Mouse (Mus musculus) midbrain, embryonic 10.5 days (tissue): ENCODE data around the gene Max. TPM values are rescaled to one million over a fixed set of nuclear protein-coding genes. Genes with fewer than 3 reads are reported as not detected.
A peak's percentile ranks its signal among the peaks of the same experiment; 100 is the strongest.

ENCODE experiments used
- DNase-seq: peaks from one replicate; pipeline ENCODE4 v3.0.0-alpha.2; 2017; ENCODE audit warnings: low spot score
- H3K27ac ChIP-seq: fragments of 300-500 bp; sonication (generic); replicated peaks from 2 replicates; pipeline ENCODE4 v1.5.1; 2016; ENCODE audit warnings: mild to moderate bottlenecking
- H3K27me3 ChIP-seq: fragments of 300-500 bp; sonication (generic); 2 replicates; pipeline ENCODE4 v1.6.1; 2016; ENCODE audit warnings: low read depth, mild to moderate bottlenecking; ENCODE audit not compliant: poor library complexity, severe bottlenecking
- H3K36me3 ChIP-seq: fragments of 300-500 bp; sonication (generic); 2 replicates; pipeline ENCODE4 v1.6.1; 2016; ENCODE audit warnings: mild to moderate bottlenecking, moderate library complexity
- H3K4me1 ChIP-seq: fragments of 300-500 bp; sonication (generic); 2 replicates; pipeline ENCODE4 v1.6.1; 2016
- H3K4me3 ChIP-seq: fragments of 300-500 bp; sonication (generic); 2 replicates; pipeline ENCODE4 v1.5.1; 2016; ENCODE audit warnings: mild to moderate bottlenecking, moderate library complexity
- H3K9me3 ChIP-seq: fragments of 300-500 bp; sonication (generic); replicated peaks from 2 replicates; pipeline ENCODE4 v1.6.1; 2016; ENCODE audit warnings: mild to moderate bottlenecking
- WGBS: fragments of 180-500 bp; shearing (Covaris S2); methylation state at CpG from one replicate; pipeline ENCODE4 v1.1.7; 2016; 5-methylcytosine and 5-hydroxymethylcytosine counted together
- polyA plus RNA-seq: library from polyadenylated mRNA; unstranded; fragments of >200 nt; fragmentation: Nextera tagmentation; extraction: Ambion mirVana; gene quantifications from 2 replicates; pipeline ENCODE4 v1.2.1, GENCODE M21; 2016

The Max gene
- polyA plus RNA-seq, 1 experiment from 2014 or later: 11.3 TPM

- no peaks in the 10 kb centered on the region for H3K27me3 ChIP-seq
- H3K27ac ChIP-seq: no peak overlapping the region
These were observed 17.5 kb upstream of the Max start for GRCm38 (mm10) chr12:76979530-76979929.

GRCm38 (mm10) chr12:76972669-76973068 is 10.7 kb upstream of the Max start:
- 88% methylated on average over 10 of the region's 10 CpGs for WGBS
- Histone ChIP-seq H3K36me3 (no peaks in the 10 kb centered on the region), H3K27ac (no peak overlapping the region), H3K4me1 (no peaks in the 10 kb centered on the region), H3K4me3 (no peak overlapping the region), H3K27me3 (no peaks in the 10 kb centered on the region), H3K9me3 (no peaks in the 10 kb centered on the region; the same call in 1 of the 2 replicates)
- no peak for DNase-seq

More at GRCm38 (mm10) chr12:76979530-76979929, 17.5 kb upstream of the Max start:
- 89% methylated on average over 3 of the region's 3 CpGs for WGBS
- no peaks in the 10 kb centered on the region for H3K36me3 ChIP-seq
- no peak for DNase-seq
- H3K4me1 ChIP-seq: no peaks in the 10 kb centered on the region
- no peaks in the 10 kb centered on the region; the same call in 1 of the 2 replicates for H3K9me3 ChIP-seq
- no peak overlapping the region for H3K4me3 ChIP-seq

- no peaks in the 10 kb centered on the region for H3K36me3 ChIP-seq
- WGBS: 93% methylated on average over 11 of the region's 11 CpGs
- H3K4me3 ChIP-seq: no peak overlapping the region
- H3K9me3 ChIP-seq: no peaks in the 10 kb centered on the region; the same call in 1 of the 2 replicates
- H3K4me1 ChIP-seq: no peaks in the 10 kb centered on the region
- no peak for DNase-seq
- no peaks in the 10 kb centered on the region for H3K27me3 ChIP-seq
- H3K27ac ChIP-seq: no peak overlapping the region
These were observed 10.2 kb upstream of the Max start for GRCm38 (mm10) chr12:76972241-76972640.

- no peaks in the 10 kb centered on the region for H3K4me1 ChIP-seq
- no peak for DNase-seq
- no peaks in the 10 kb centered on the region; the same call in 1 of the 2 replicates for H3K9me3 ChIP-seq
- H3K27me3 ChIP-seq: no peaks in the 10 kb centered on the region
- no peaks in the 10 kb centered on the region for H3K36me3 ChIP-seq
- 89% methylated on average over 7 of the region's 7 CpGs for WGBS
- no peak overlapping the region for H3K27ac ChIP-seq
- H3K4me3 ChIP-seq: no peak overlapping the region
These were observed 9.7 kb upstream of the Max start for GRCm38 (mm10) chr12:76971642-76972221.

GRCm38 (mm10) chr12:76965876-76966275 is 3.9 kb upstream of the Max start:
- DNase-seq: peak; percentile 26

GRCm38 (mm10) chr12:76965089-76965488 is 3.1 kb upstream of the Max start:
- Histone ChIP-seq H3K4me3 (no peak overlapping the region), H3K27ac (no peak overlapping the region), H3K9me3 (no peaks in the 10 kb centered on the region), H3K27me3 (no peaks in the 10 kb centered on the region), H3K4me1 (peaks cover 33% of the 10 kb centered on the region), H3K36me3 (peaks cover 4% of the 10 kb centered on the region)
- DNase-seq: no peak
- WGBS: 15% methylated on average over 5 of the region's 5 CpGs

More at GRCm38 (mm10) chr12:76965876-76966275, 3.9 kb upstream of the Max start:
- H3K27ac ChIP-seq: peak overlapping the region; percentile 65; the same call in 1 of the 2 replicates
- H3K9me3 ChIP-seq: no peaks in the 10 kb centered on the region
- H3K4me3 ChIP-seq: peak overlapping the region; percentile 20; the same call in 1 of the 2 replicates
- WGBS: 0% methylated on average over 3 of the region's 4 CpGs
- no peaks in the 10 kb centered on the region for H3K27me3 ChIP-seq
- no peaks in the 10 kb centered on the region for H3K36me3 ChIP-seq
- H3K4me1 ChIP-seq: peaks cover 29% of the 10 kb centered on the region

GRCm38 (mm10) chr12:76961052-76961931 is 709 bp downstream of the Max start:
- H3K4me1 ChIP-seq: peaks cover 31% of the 10 kb centered on the region
- peak overlapping the region; percentile 85 for H3K27ac ChIP-seq
- no peaks in the 10 kb centered on the region for H3K9me3 ChIP-seq
- peaks cover 41% of the 10 kb centered on the region for H3K36me3 ChIP-seq
- WGBS: 6% methylated on average over 43 of the region's 45 CpGs
- no peaks in the 10 kb centered on the region for H3K27me3 ChIP-seq
- H3K4me3 ChIP-seq: peak overlapping the region; percentile 81
- no peak for DNase-seq

GRCm38 (mm10) chr12:76957688-76958087 is 4.3 kb downstream of the Max start:
- no peak for DNase-seq
- Histone ChIP-seq H3K27ac (no peak overlapping the region), H3K4me1 (peaks cover 13% of the 10 kb centered on the region), H3K4me3 (no peak overlapping the region), H3K9me3 (no peaks in the 10 kb centered on the region), H3K36me3 (peaks cover 75% of the 10 kb centered on the region), H3K27me3 (no peaks in the 10 kb centered on the region)
- 88% methylated on average over 5 of the region's 5 CpGs for WGBS

- no peak overlapping the region for H3K27ac ChIP-seq
- no peak overlapping the region for H3K4me3 ChIP-seq
- no peaks in the 10 kb centered on the region for H3K27me3 ChIP-seq
- no peak for DNase-seq
- H3K9me3 ChIP-seq: no peaks in the 10 kb centered on the region
- WGBS: 86% methylated on average over 10 of the region's 10 CpGs
- H3K4me1 ChIP-seq: no peaks in the 10 kb centered on the region
- H3K36me3 ChIP-seq: peaks cover 97% of the 10 kb centered on the region
These were observed 7.1 kb downstream of the Max start for GRCm38 (mm10) chr12:76954698-76955423.

- H3K36me3 ChIP-seq: peaks cover 97% of the 10 kb centered on the region
- no peaks in the 10 kb centered on the region for H3K27me3 ChIP-seq
- WGBS: 89% methylated on average over 2 of the region's 2 CpGs
- DNase-seq: no peak
- no peak overlapping the region for H3K4me3 ChIP-seq
- H3K4me1 ChIP-seq: no peaks in the 10 kb centered on the region
- no peak overlapping the region for H3K27ac ChIP-seq
- no peaks in the 10 kb centered on the region for H3K9me3 ChIP-seq
These were observed 8.1 kb downstream of the Max start for GRCm38 (mm10) chr12:76953750-76954363.

- 91% methylated on average over 5 of the region's 5 CpGs for WGBS
- no peak for DNase-seq
These were observed 11.7 kb downstream of the Max start for GRCm38 (mm10) chr12:76950330-76950729.

GRCm38 (mm10) chr12:76948781-76949180 is 13.2 kb downstream of the Max start:
- H3K4me3 ChIP-seq: no peak overlapping the region
- no peak overlapping the region for H3K27ac ChIP-seq
- DNase-seq: no peak
- 88% methylated on average over 3 of the region's 3 CpGs for WGBS
- H3K36me3 ChIP-seq: peaks cover 100% of the 10 kb centered on the region
- H3K9me3 ChIP-seq: no peaks in the 10 kb centered on the region
- H3K27me3 ChIP-seq: no peaks in the 10 kb centered on the region
- H3K4me1 ChIP-seq: no peaks in the 10 kb centered on the region

More at GRCm38 (mm10) chr12:76950330-76950729, 11.7 kb downstream of the Max start:
- H3K36me3 ChIP-seq: peaks cover 98% of the 10 kb centered on the region
- no peaks in the 10 kb centered on the region for H3K4me1 ChIP-seq
- H3K9me3 ChIP-seq: no peaks in the 10 kb centered on the region
- H3K27me3 ChIP-seq: no peaks in the 10 kb centered on the region
- H3K27ac ChIP-seq: no peak overlapping the region
- H3K4me3 ChIP-seq: no peak overlapping the region
